10 mouse cellular contexts compared by ENCODE assay signal in the genomic region with DNA sequence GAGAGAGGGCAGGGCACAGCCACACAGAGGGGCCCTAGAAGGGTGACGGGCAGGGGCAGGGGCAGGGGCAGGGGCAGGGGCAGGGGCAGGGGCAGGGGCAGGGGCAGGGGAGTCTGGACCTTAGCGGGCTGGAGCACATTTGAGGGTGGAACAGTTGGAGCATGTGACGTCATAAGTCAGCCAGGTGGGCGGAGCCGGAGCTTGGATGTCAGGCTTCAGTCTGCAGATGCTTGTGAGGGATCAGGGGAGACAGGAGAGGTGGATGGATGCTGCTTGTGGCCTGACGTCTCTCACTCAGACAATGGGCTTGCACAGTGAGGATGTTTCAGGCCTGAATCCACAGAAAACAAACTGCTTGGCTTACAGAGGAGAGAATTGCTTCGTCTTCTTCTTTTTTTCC. TPM values are rescaled to one million over a fixed set of nuclear protein-coding genes. Genes with fewer than 3 reads are reported as not detected.
DNase-seq lines count a peak whose midpoint lies in the region; ATAC-seq lines count a peak whose summit lies in the region.
"Had no signal": no experiment of that assay in that cellular context is flagged by ENCODE, and none has a peak within 500 bp of the region (broad histone marks: within the 10 kb centered on the region; RNA-seq: fewer than 3 reads in every experiment).

No protein-coding gene starts in this region.

- peak overlapping the region; percentile 8; the same call in 1 of the 2 replicates for H3K4me2 ChIP-seq in kidney, embryonic 16.5 days (replicated peaks; ENCODE audit: low read depth, low read length)

- H3K4me3 ChIP-seq in kidney, embryonic 16.5 days (ENCODE audit: low read length) = no peak overlapping the region
- peak overlapping the region; percentile 41 for H3K4me3 ChIP-seq in hindbrain, embryonic 10.5 days

- H3K27ac ChIP-seq in kidney, embryonic 16.5 days (ENCODE audit: low read length) = no peak overlapping the region
- peak overlapping the region; percentile 78 for H3K27ac ChIP-seq in hindbrain, embryonic 10.5 days

- H3K4me1 ChIP-seq in kidney, embryonic 16.5 days (ENCODE audit: insufficient read depth, low read length) = peaks cover 30% of the 10 kb centered on the region
- H3K4me1 ChIP-seq in hindbrain, embryonic 10.5 days (replicated peaks) = peaks cover 16% of the 10 kb centered on the region

- H3K9ac ChIP-seq in kidney, embryonic 16.5 days (replicated peaks; ENCODE audit: low read length) = no peak overlapping the region; the same call in 1 of the 2 replicates

- 0 out of 2 replicates have a peak, but pooled peaks cover 2% of the 10 kb centered on the region for H3K36me3 ChIP-seq in kidney, embryonic 16.5 days (ENCODE audit: insufficient read depth, low read length)
- no peaks in the 10 kb centered on the region for H3K36me3 ChIP-seq in hindbrain, embryonic 10.5 days

- no peak for ATAC-seq in kidney, embryonic 16.5 days (ENCODE audit: low FRiP score, low TSS enrichment)
- ATAC-seq in megakaryocyte progenitor cell, adult 5-6 weeks (replicated peaks; ENCODE audit: poor library complexity) = peak; percentile 35; the same call in 1 of the 2 replicates

- H3K27me3 ChIP-seq in kidney, embryonic 16.5 days (ENCODE audit: insufficient read depth, low read length) = no peaks in the 10 kb centered on the region
- H3K27me3 ChIP-seq in hindbrain, embryonic 10.5 days (ENCODE audit: insufficient read depth, poor library complexity, severe bottlenecking) = no peaks in the 10 kb centered on the region

- H3K9me3 ChIP-seq in kidney, embryonic 16.5 days (ENCODE audit: low read length) = no peaks in the 10 kb centered on the region
- no peaks in the 10 kb centered on the region for H3K9me3 ChIP-seq in hindbrain, embryonic 10.5 days

- WGBS in kidney, embryonic 16.5 days = 19% methylated on average over 7 of the region's 7 CpGs
- WGBS in hindbrain, embryonic 10.5 days = 15% methylated on average over 7 of the region's 7 CpGs

- DNase-seq in kidney, adult 11 months = no peak
- peak; percentile 74 for DNase-seq in embryo, embryonic 10.5 days (ENCODE audit: low spot score)
- peak; percentile 55 for DNase-seq in hindbrain, embryonic 10.5 days (ENCODE audit: low spot score)
- no peak for DNase-seq in adrenal gland, postnatal 36 days
- DNase-seq in gastrocnemius, postnatal 4 days (ENCODE audit: low spot score in 2 of 2) = no peak
- no peak for DNase-seq in urinary bladder, postnatal 36 days (ENCODE audit: low spot score in 2 of 2)
- DNase-seq: kidney, adult 8-10 months had no signal

RNA-seq across cellular contexts. Expression of a gene that starts 5.5 kb away (rescaled TPM):
- polyA plus RNA-seq in kidney, embryonic 16.5 days (2015; fragmentation: Nextera tagmentation; extraction: Ambion mirVana) = 23.2 and 23.9 TPM in 2 replicates
- 0.27 and 0.39 TPM in 2 replicates for polyA plus RNA-seq in hindbrain, embryonic 10.5 days (2016; fragmentation: Nextera tagmentation; extraction: Ambion mirVana)
- not detected in 2 replicates for total RNA-seq in megakaryocyte progenitor cell, adult 5-6 weeks (2015)
- total RNA-seq in megakaryocyte progenitor cell, adult 5-6 weeks (2017) = not detected in 2 replicates
- under 1 TPM; 0.36 to 0.40 TPM for total RNA-seq in adrenal gland, postnatal 36 days (2021)
- under 1 TPM in 1 of 2 experiments, not detected in 1; 0.59 TPM for total RNA-seq in gastrocnemius, postnatal 4 days (2021)
- total RNA-seq: common myeloid progenitor, adult 5-6 weeks had no signal

RNA-seq across cellular contexts. Expression of a gene that starts 14.5 kb away (rescaled TPM):
- 78.2 and 87.0 TPM in 2 replicates for polyA plus RNA-seq in kidney, embryonic 16.5 days (2015; fragmentation: Nextera tagmentation; extraction: Ambion mirVana)
- 79.0 and 82.1 TPM in 2 replicates for polyA plus RNA-seq in hindbrain, embryonic 10.5 days (2016; fragmentation: Nextera tagmentation; extraction: Ambion mirVana)
- total RNA-seq in megakaryocyte progenitor cell, adult 5-6 weeks (2015) = 7.9 and 13.1 TPM in 2 replicates
- 58.6 and 63.5 TPM in 2 replicates for total RNA-seq in megakaryocyte progenitor cell, adult 5-6 weeks (2017)
- total RNA-seq in adrenal gland, postnatal 36 days (2021) = 10 to 100 TPM; 53.6 to 90.1 TPM
- total RNA-seq in gastrocnemius, postnatal 4 days (2021) = 10 to 100 TPM; 24.8 to 25.8 TPM

RNA-seq across cellular contexts. Expression of a gene that starts 44.5 kb away (rescaled TPM):
- polyA plus RNA-seq in kidney, embryonic 16.5 days (2015; fragmentation: Nextera tagmentation; extraction: Ambion mirVana) = 10.8 and 11.9 TPM in 2 replicates
- polyA plus RNA-seq in hindbrain, embryonic 10.5 days (2016; fragmentation: Nextera tagmentation; extraction: Ambion mirVana) = 4.8 and 5.1 TPM in 2 replicates
- total RNA-seq in megakaryocyte progenitor cell, adult 5-6 weeks (2015) = 6.5 and 11.3 TPM in 2 replicates
- 7.1 and 7.9 TPM in 2 replicates for total RNA-seq in megakaryocyte progenitor cell, adult 5-6 weeks (2017)
- 1,000 to 10,000 TPM in 1 of 2 experiments, 100 to 1,000 TPM in 1; 924 to 1,160 TPM for total RNA-seq in adrenal gland, postnatal 36 days (2021)
- total RNA-seq in gastrocnemius, postnatal 4 days (2021) = 10 to 100 TPM; 25.3 to 26.0 TPM

Comparison
In these comparisons a context has a peak if more than half of its experiments do, and no peak if none do; other contexts are left out.
1. DNase-seq: peak in embryo, embryonic 10.5 days (single experiment) and hindbrain, embryonic 10.5 days (single experiment); none in kidney, adult 11 months (single experiment), adrenal gland, postnatal 36 days (0 of 2), gastrocnemius, postnatal 4 days (0 of 2) and urinary bladder, postnatal 36 days (0 of 2).
2. RNA of a gene that starts 44.5 kb away (total RNA-seq): 924 to 1,160 TPM in adrenal gland, postnatal 36 days; 25.3 to 26.0 TPM in gastrocnemius, postnatal 4 days and 6.5 to 11.3 TPM in megakaryocyte progenitor cell, adult 5-6 weeks; every median in the first group is over 10 times any median in the second.